Mouse (Mus musculus): ENCODE results near the gene Ceacam11.

Ceacam11 gene

GRCm38 (mm10) chr7:17971824-17972223 lies at the start of gene Ceacam11:
Ceacam11 (plus strand) TSS chr7:17972124.
- no peak for DNase-seq (ENCODE audit: low read depth, low spot score)

DNA sequence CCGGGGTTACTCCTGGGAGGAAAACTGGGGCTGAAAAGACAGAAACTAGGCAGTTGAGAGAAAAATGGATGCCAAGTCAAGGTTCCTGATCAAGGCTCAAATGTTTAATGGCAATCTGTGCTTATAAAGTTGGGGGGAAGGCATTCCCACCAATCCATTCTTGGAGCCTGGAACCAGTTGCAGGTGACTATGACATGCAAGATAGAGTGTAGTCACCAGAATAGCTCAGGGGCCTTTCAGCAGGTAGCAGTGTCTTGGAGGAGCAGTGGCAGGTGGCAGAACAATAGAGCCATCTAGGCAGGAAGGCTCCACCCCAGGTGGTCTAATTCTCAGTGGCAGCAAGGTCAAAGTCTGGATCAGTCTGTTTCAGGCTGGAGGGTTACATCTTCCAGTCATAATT lies 29.2 kb downstream of the Ceacam11 start:
- DNase-seq (ENCODE audit: low read depth, low spot score) = peak; percentile 67

GRCm38 (mm10) chr7:18009589-18009988 lies 37.7 kb downstream of the Ceacam11 start, which contains the start of gene Ceacam13:
Ceacam13 (plus strand) TSS chr7:18009889.
- DNase-seq (ENCODE audit: low read depth, low spot score) = peak; percentile 78
